Mouse (Mus musculus): ENCODE measurements around the gene Dnajb8.

Gene Dnajb8

GRCm38 (mm10) chr6:88227537-88227936 is 5.5 kb downstream of the Dnajb8 start:
- DNase-seq (ENCODE audit: extremely low read depth, insufficient read length, low spot score) = no peak

- no peak for DNase-seq (ENCODE audit: extremely low read depth, insufficient read length, low spot score)
These were observed 7.2 kb downstream of the Dnajb8 start for GRCm38 (mm10) chr6:88229221-88229620.

GRCm38 (mm10) chr6:88231821-88232220 is 9.8 kb downstream of the Dnajb8 start:
- no peak for DNase-seq (ENCODE audit: extremely low read depth, insufficient read length, low spot score)

- no peak for DNase-seq (ENCODE audit: extremely low read depth, insufficient read length, low spot score)
These were observed 10.2 kb downstream of the Dnajb8 start for GRCm38 (mm10) chr6:88232221-88232620.

- DNase-seq (ENCODE audit: extremely low read depth, insufficient read length, low spot score) = no peak
These were observed 11.9 kb downstream of the Dnajb8 start for GRCm38 (mm10) chr6:88233996-88234395.

- DNase-seq (ENCODE audit: extremely low read depth, insufficient read length, low spot score) = no peak
These were observed 13.4 kb downstream of the Dnajb8 start for GRCm38 (mm10) chr6:88235461-88235860.

GRCm38 (mm10) chr6:88235983-88236382 is 13.9 kb downstream of the Dnajb8 start:
- no peak for DNase-seq (ENCODE audit: extremely low read depth, insufficient read length, low spot score)

GRCm38 (mm10) chr6:88236513-88236912 is 14.4 kb downstream of the Dnajb8 start:
- DNase-seq (ENCODE audit: extremely low read depth, insufficient read length, low spot score) = no peak

GRCm38 (mm10) chr6:88242604-88243003 is 20.5 kb downstream of the Dnajb8 start:
- peak; percentile 21 for DNase-seq (ENCODE audit: extremely low read depth, insufficient read length, low spot score)

GRCm38 (mm10) chr6:88249231-88249630 is 27.2 kb downstream of the Dnajb8 start:
- no peak for DNase-seq (ENCODE audit: extremely low read depth, insufficient read length, low spot score)

- DNase-seq (ENCODE audit: extremely low read depth, insufficient read length, low spot score) = no peak
These were observed 29.3 kb downstream of the Dnajb8 start for GRCm38 (mm10) chr6:88251396-88251795.

- no peak for DNase-seq (ENCODE audit: extremely low read depth, insufficient read length, low spot score)
These were observed 29.9 kb downstream of the Dnajb8 start for GRCm38 (mm10) chr6:88251798-88252478.

GRCm38 (mm10) chr6:88254082-88254481 is 32.0 kb downstream of the Dnajb8 start:
- DNase-seq (ENCODE audit: extremely low read depth, insufficient read length, low spot score) = no peak

GRCm38 (mm10) chr6:88255435-88255834 is 33.4 kb downstream of the Dnajb8 start:
- no peak for DNase-seq (ENCODE audit: extremely low read depth, insufficient read length, low spot score)

GRCm38 (mm10) chr6:88259621-88260020 is 37.6 kb downstream of the Dnajb8 start:
- DNase-seq (ENCODE audit: extremely low read depth, insufficient read length, low spot score) = no peak

GRCm38 (mm10) chr6:88260645-88261044 is 38.6 kb downstream of the Dnajb8 start:
- no peak for DNase-seq (ENCODE audit: extremely low read depth, insufficient read length, low spot score)

- no peak for DNase-seq (ENCODE audit: extremely low read depth, insufficient read length, low spot score)
These were observed 40.1 kb downstream of the Dnajb8 start for GRCm38 (mm10) chr6:88262160-88262559.

GRCm38 (mm10) chr6:88265355-88265754 is 43.3 kb downstream of the Dnajb8 start:
- DNase-seq (ENCODE audit: extremely low read depth, insufficient read length, low spot score) = no peak

GRCm38 (mm10) chr6:88266055-88266454 is 44.0 kb downstream of the Dnajb8 start:
- DNase-seq (ENCODE audit: extremely low read depth, insufficient read length, low spot score) = no peak

- DNase-seq (ENCODE audit: extremely low read depth, insufficient read length, low spot score) = no peak
These were observed 45.0 kb downstream of the Dnajb8 start for GRCm38 (mm10) chr6:88267068-88267467.

GRCm38 (mm10) chr6:88267970-88268369 is 45.9 kb downstream of the Dnajb8 start:
- DNase-seq (ENCODE audit: extremely low read depth, insufficient read length, low spot score) = no peak

- DNase-seq (ENCODE audit: extremely low read depth, insufficient read length, low spot score) = no peak
These were observed 52.6 kb downstream of the Dnajb8 start for GRCm38 (mm10) chr6:88274623-88275022.

- no peak for DNase-seq (ENCODE audit: extremely low read depth, insufficient read length, low spot score)
These were observed 54.2 kb downstream of the Dnajb8 start for GRCm38 (mm10) chr6:88276221-88276620.

All from 3134 (cell line).